Mouse (Mus musculus) frontal cortex, postnatal 25 days (tissue): ENCODE results near the gene Denr.

Experiments used
- DNase-seq, 2 experiments: peaks; one replicate each; pipeline ENCODE4 v3.0.0; 2022; ENCODE audit warnings: low spot score in 2 of 2

Denr gene

DNA sequence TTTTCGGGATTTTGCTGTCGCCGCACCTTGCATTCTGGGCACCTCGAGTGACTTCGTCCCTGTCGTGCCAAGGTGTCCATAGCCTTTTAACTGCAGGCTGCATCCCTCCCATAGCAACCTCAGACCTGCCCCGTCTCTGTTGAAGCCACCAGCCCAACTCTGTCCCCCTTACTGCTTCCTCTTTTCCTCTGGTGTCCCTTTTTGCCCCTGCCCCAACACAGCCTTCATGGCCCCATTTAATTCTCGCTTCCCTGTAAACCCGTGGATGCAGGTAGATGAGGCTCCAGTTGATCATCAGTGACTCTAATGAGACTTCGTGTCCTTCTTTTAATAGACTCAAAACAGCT is 629 bp downstream of the Denr start:
- DNase-seq = no peak

DNA sequence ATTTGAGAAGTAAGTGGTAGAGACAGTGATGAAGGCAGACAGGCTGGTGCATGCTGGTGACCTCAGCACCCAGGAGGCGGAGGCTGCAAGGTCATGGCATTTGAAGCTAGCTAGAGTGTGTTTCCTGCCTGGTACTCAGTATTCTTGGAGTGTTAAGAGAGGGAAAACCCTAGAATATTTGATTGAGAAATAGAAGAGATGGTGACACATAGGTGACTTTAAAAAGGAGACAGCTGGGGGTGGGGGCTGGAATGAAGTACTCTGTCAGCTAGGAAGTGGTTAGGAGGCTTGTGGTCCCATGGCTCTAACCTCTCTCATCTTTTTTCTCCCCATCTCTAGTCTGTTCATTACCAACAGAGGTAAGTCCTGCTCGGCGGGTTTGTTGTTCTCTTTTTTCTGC is 7.9 kb downstream of the Denr start:
- DNase-seq = no peak

DNA sequence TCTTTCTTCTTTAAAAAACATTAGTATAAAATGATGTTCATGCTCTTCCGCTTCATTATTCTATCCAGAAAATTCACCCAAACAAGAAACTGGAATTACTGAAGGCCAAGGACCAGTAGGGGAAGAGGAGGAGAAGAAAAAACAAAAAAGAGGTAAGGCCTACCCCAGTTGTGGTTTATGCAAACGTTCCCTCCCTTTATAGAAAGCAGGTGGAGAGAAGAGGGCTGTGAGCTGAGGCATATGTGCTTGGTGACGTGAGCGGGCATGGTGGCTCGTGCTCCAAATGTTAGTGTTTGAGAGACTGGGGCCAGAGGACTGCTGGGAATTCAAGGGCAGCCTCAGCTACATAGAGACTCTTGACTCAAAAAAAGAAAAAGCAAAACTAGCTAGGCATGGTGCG is 15.1 kb downstream of the Denr start:
- no peak for DNase-seq

DNA sequence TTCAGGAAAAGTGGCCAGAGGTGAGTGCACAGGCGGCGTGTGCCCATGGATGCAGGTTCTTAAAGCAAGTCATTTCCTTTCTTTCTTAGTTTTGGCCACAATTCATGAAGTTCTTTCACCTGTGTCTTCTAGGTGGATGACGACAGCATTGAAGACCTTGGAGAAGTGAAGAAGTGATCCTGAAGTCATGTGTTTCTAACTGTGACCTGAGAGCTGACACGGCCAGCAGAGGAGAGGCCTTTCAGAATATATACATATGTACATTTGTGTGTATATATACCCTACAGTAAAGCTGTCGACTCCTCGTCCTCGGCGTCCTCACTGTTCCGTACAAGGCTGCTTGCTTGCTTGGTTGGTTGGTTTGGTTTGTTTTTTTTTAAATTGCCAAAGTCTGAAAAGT is 20.1 kb downstream of the Denr start, which contains the start of gene Gm43518:
Gene Gm43518, plus strand, starts transcription at position 301 of the 400 bp plus-strand sequence.
- DNase-seq = no peak

DNA sequence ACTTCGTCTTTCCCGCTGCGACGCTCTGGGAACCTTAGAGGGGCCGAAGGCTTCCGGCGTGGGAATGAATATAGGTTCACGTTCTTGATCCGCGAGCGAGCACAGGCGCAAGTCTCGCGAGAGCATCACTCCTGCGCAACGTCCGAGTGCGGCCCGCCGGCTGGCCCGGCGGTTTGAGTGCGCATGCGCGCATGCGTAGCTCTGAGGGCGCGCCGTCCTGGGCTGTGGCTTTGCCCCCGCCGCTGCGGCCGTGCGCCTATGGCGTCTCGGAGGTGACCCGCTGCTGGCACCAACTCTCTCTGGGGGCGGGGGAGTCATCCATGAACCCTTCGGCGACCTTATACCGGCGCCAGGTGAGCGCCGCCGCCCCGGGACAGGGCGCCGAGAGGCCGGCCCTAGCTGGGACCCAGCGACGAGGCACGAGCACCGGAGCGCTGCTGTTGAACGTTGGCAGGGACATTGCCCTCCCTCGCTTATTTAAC is 23.6 kb downstream of the Denr start, which contains the start of gene Ccdc62:
Gene Ccdc62, plus strand, starts transcription at position 172 of the 482 bp plus-strand sequence.
- peak; percentile 82 to 86 for DNase-seq

DNA sequence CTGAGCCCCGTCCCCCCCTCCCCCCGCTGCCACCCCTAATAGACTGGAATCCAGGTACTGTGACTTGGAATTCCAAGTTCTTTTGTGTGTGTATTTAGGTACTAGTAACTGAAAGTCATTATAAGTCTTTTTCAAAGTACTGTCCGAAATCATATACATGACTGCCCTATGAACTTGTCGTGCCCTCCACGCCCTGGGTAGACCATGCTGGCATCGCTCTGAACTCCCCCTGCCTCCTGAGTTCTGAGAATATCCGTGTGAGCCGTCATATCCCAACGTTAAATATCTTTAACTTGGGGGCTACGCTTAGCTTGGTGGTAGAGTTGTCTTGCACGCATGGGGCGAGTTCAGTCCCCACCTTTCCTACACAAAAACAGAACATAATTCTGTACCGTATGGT is 24.2 kb downstream of the Denr start:
- DNase-seq = no peak

DNA sequence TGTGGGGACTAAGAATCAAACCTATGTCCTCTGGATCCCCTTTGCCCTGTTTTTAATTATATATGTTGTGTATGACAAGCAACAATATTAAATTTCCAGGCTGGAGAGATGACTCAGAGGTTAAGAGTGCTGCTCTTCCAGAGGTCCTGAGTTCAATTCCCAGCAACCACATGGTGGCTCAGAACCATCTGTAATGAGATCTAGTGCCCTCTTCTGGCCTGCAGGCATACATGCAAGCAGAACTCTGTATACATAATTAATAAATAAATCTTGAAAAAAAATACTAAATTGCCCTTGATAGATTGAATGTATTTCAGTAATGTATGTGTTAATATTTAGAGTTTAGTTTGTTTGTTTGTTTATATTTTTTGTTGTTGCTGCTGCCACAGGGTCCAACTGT is 26.0 kb downstream of the Denr start:
- DNase-seq = no peak

DNA sequence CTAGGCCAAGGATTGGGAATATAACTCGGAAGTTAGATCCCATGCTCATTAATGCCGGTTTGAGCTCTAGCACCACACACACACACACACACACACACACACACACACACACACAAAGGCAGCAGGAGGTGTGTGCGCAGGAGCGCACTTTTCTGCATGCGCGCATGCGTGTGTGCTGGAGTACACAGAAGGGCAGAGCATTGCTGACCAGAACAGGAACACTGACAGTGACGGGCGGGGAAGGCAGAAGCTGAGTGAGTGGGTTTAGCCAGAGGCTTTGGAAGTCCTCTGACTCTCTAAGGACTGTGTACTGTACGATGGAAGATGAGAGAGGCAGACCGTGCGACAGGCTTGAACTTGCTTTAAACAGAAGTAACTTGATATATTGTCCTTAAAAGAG is 26.6 kb downstream of the Denr start:
- DNase-seq = no peak

DNA sequence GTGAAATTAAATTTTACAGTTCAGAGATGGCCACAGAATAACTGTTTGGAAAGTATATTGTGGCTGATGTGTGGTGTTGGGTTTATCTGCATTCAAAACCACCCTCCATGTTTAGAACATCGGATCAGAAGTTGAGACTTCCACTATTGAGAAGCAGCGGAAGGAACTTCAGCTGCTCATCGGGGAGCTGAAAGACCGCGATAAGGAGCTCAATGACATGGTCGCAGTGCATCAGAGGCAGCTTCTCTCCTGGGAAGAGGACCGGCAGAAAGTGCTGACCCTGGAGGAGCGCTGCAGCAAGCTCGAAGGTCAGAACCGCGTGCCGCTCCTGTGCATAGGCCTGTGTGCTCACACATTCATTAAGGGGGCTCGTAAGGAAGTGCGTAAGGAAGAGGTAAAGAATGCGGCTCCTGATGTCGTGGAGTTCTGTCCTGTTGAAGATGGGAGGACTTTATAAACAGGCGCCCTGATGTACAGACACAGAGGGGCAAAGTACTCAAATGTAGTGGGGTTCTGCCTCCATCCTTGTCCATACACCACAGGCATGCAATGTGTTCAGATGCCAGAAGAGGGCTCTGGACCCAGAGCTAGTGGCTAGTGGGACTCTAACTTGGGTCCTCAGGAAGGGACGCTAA is 27.1 kb downstream of the Denr start:
- no peak for DNase-seq

DNA sequence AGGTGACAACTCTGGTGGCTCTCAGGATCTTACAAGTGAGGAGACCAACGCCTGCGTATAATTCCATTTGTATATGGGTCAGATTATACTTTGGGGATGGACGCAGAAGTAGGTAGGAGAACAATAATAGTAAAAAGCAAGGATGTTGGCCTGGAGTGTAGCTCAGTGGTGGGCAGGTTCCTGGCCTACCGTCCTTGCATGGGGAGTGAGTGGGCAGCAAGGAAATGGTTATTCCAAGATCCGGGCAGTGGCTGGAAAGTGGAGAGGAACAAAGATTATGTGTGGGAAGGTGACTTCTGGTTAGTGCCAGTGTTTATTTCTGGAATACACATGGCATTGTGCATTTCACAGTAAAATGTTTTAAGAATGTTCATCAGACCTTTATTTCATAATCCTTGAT is 29.0 kb downstream of the Denr start:
- no peak for DNase-seq

DNA sequence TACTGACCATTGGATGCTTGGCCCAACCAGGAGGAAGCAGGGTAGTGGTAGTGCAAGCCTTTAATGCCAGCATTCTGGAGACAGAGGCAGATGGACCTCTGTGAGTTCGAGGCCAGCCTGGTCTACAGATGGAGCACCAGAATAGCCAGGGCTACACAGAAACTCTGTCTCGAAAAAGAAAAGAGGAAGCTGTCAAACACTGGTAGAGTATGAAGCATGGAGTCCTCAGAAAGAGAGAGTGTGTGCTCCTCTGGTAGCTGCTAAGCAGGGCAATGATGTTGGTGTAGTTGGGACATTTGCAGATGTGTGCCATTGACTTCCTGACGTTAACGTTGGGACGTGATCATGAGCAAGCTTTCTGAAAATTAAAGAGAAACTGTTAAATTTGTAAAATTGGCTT is 31.5 kb downstream of the Denr start:
- DNase-seq = no peak

DNA sequence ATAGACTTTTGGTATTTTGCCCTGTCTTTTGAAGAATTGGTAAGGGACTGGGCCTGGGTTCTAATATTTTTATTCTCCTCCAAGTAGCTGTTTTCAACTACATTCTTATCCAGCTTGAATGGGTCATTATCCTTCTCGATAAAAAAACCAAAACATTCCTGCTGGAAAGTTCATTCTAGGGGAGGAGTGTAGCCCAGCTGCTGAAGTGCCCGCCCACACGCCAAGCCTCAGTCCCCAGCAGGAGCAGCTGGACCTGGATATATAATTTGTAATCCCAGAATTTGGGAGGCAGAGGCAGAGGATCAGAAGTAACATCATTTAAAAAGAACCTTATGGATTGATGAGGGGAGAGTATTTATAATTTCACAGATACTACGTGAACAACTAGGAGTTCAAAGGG is 39.6 kb downstream of the Denr start:
- no peak for DNase-seq

DNA sequence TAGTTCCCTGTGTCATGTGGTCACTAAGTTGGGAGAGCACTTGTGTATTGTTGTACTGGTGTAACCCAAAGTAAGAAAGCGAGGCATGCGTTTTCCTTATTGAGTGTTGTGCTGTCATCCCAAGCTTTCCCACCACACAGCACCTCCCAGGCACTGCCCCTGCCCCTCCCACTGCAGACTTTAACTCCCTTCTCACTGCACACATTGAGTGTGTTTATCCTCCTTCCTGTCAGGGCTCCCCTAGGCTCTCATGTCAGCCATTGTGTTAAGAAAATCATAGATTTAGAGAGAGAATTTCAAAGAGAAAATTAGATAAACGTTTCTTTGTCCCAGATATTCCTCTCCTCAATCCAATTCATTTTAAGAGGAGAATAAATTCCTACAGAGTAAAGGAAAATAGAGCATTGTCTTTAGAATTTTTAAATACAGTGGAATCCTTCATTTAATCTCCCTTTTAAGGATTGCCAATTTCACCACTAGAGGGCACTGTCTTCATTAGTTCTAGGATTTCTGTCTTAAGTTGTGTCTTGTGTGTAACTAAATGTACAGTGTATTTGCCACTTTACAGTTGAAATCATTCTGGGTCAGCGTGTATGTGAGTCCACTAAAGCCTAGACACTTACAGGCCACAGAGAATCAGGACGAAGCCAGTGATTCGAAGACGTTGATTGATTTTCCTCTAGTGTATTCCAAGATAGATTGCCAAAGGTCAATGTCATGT is 40.2 kb downstream of the Denr start:
- no peak for DNase-seq

DNA sequence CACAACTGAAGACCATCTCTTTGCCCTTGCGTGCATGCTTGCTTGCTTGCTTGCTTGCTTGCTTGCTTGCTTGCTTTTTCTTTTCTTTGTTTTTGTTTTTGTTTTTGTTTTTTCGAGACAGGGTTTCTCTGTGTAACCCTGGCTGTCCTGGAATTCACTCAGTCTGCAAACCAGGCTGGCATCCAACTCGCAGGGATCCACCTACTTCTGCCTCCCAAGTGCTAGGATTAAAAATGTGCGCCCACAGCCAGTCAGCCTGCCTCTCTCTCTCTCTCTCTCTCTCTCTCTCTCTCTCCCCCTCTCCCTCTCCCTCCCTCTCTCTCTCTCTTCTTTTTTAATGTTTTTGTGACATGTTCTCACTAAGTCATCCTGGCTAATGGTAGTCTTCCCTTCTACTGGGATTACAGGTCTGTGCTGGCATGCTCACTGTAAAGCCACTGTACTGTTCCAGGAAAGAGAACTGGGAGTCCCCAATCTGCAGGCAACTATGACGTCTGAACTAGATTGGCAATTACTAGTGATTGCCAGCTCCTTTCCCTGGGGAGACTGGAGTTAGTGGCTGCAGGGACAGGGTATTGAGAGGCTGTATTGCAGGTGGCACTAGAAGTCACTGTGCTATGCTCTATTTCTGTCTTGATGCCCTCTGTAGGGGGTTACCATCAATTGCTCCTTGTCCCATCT is 45.5 kb downstream of the Denr start:
- no peak for DNase-seq

DNA sequence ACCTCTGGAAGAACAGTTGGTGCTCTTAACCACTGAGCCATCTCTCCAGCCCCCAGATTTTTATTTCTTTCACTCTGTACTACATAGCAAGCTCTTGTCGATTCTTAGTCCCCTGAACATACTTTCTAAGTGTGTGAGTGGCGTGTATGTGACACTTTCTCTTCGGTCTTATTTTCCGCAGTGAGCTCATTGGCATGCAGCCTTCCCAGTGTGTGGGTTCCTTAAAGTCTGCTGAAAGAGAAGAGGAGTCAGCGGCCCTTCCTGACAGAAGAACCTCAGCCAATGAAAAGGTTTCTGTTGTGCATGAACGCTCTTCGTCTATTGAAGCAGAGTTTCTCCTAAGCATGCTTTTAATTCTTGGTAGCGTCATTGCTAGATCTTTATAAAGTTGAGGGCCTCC is 50.2 kb downstream of the Denr start:
- no peak for DNase-seq

DNA sequence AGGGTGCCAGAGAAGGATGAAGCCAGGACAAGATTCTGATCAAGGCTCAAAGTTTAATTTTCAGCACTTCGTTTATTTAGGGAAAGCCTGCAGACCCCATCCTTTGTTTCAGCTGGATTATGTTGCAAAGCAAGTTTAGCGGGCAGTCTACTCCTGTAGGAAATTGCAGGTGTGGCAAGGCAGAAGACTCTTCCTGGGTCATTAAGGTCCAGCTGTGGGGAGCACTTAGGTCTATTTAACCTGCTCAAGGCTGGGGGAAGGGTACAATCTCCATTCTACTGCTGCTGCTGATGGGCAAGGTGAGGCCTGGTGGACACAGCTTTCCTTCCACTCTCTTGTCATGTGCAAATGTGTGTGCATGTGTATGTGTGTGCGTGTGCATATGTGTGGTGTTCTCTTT is 52.0 kb downstream of the Denr start:
- DNase-seq = no peak

DNA sequence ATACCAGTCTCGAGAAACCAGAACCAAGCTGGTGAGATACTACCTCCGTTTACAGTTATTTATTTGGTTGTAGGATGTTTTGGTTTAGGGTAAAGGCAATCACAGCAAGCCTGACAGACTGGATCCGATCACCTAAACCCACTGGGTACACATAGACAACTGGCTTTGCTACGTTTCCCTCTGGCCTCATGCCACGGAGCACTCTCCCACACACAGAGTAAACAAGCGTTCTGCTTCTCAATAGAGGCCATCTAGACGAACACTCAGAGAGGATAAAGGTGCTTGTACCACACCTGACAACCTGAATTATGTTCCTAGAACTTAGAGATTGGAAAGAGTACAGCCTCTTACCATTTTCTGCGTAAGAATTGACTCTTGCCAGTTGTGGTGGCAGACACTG is 53.2 kb downstream of the Denr start:
- no peak for DNase-seq

DNA sequence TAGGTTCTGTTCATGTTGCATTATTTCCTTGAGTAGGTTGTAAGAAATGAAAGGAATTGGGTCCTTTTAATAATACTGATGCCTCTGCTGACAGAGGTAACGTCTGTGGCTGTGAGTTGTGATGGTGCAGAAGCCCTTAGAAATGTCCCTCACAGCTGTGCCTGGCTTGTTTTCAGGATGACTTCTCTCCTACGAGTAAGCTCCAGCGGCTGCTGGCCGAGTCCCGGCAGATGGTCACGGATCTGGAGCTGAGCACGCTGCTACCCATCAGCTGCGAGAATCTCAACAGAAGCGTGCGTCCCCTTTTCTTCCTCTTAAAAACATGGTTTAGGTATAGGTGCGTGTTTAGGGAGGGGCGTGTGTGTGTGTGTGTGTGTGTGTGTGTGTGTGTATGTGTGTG is 54.1 kb downstream of the Denr start:
- DNase-seq = no peak

DNA sequence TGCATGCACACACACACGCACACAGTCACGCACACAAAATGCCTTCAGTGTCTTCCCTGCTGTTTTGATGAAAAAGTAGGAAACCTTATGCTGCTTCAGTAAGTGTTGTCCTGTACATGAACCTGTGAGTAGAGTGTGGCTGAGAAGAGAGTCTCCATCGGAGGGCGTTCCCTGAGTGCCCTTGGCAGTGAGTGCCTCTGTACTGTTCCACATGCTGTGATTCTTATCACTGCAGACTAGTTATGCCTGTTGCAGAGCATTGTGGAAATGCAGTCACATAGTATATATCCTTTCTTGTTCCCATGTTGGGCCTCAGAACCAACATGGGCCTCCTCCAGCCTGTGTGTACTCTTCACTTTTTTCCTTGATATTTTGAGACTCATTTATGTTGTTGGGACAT is 57.2 kb downstream of the Denr start:
- no peak for DNase-seq

DNA sequence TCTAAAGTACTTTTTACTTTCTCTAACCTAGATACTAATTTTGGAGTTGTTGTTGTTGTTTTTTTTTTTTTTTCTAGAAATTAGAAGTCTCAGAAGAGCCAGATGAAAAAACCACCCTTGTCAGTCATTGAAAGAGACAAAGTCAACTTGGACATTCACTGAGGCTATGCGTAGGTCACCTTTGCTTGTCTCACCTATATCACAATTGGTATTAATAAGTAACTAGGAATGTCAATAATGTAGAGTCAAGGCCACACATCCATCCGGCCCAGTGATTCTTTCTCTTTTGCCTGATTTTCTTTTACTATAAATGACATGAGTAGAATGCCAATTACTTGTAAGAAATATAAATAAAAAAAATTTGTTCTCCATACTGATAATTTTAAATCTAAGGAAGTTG is 59.8 kb downstream of the Denr start:
- DNase-seq = no peak

DNA sequence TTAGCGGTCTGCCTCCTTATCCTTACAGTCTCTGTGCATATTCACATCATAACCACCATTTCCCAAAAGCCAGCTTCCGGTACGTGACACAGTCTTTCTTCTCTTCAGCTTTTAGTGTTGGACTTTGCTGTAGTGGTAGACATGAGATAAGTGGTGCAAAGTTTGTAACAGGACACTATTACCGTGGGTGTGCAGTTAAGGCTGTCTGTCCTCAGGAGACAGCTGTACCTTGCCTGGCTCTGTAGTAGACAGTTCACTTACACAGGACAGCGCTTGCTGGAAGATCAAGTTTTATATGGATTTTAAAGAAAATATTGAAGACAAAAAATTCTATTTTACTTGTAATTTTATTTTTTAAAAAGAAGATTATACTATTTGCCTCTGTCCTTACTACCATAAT is 61.5 kb downstream of the Denr start:
- DNase-seq = no peak

DNA sequence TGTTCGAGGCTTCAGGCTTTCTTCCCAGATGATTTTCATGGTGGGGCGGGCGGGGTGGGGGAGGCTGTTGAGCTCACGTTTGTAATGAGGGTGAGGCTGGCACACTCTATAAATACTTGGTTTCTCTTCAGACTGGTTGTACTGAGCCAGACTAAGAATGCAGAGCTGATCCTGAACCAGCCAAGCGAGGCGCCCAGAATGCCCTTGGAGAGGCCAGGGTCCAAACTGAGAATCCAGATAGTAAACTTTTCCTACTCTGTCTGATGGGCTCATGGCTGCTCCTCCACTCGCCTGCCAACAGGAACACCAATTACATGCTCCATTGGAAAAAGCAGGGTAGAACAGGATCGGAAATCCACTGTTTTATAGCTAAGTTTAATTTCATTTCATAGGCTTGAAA is 62.2 kb downstream of the Denr start:
- no peak for DNase-seq

DNA sequence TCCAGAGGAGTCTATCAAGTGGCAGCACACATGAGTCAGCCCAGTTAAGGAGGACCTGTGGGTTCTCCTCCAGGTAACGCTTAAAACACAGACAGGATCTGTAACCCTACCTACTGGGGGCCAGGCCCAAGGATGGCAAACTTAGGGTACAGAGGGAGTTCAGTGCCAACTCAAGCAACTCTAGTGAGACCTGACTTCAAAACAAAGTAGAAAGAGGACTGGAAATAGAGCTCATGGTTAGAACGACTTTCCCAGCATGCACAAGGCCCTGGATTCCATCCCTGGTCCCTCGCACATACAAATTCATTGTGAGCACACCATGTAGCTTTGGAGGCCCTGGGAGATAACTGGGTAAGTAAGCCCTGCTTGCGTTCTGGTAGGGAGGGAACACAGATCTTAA is 63.6 kb downstream of the Denr start:
- DNase-seq = no peak
